Mouse (Mus musculus) stomach, embryonic 16.5 days (tissue): Measurements from ENCODE around the gene Krtap3-3. TPM values are rescaled to one million over a fixed set of nuclear protein-coding genes. Genes with fewer than 3 reads are reported as not detected.

Experiments used
- ATAC-seq: fragments of 200-750 bp; cut with Nextera tagmentation; 2 replicates; pipeline ENCODE4 v1.8.0; 2017; ENCODE audit warnings: moderate number of reproducible peaks, moderate TSS enrichment; ENCODE audit not compliant: insufficient read depth, low FRiP score
- H3K27ac ChIP-seq: fragments of 300-500 bp; sonication (generic); 2 replicates; pipeline ENCODE4 v1.5.1; 2014; ENCODE audit warnings: low read length
- H3K27me3 ChIP-seq: fragments of 300-500 bp; sonication (generic); 2 replicates; pipeline ENCODE4 v1.6.1; 2014; ENCODE audit warnings: low read length, control low read depth, mixed read lengths; ENCODE audit not compliant: control insufficient read depth, insufficient read depth
- H3K36me3 ChIP-seq: fragments of 300-500 bp; sonication (generic); 2 replicates; pipeline ENCODE4 v1.6.1; 2014; ENCODE audit warnings: low read length; ENCODE audit not compliant: control insufficient read depth, insufficient read depth
- H3K4me1 ChIP-seq: fragments of 300-500 bp; sonication (generic); 2 replicates; pipeline ENCODE4 v1.6.1; 2014; ENCODE audit warnings: low read length, control low read depth, mixed read lengths; ENCODE audit not compliant: control insufficient read depth, insufficient read depth
- H3K4me2 ChIP-seq: fragments of 300-500 bp; sonication (generic); 2 replicates; pipeline ENCODE4 v1.6.1; 2014; ENCODE audit warnings: low read depth, low read length, mixed read lengths
- H3K4me3 ChIP-seq: fragments of 300-500 bp; sonication (generic); replicated peaks from 2 replicates; pipeline ENCODE4 v1.5.1; 2014; ENCODE audit warnings: mild to moderate bottlenecking, low read length
- H3K9ac ChIP-seq: fragments of 300-500 bp; sonication (generic); 2 replicates; pipeline ENCODE4 v1.6.1; 2014; ENCODE audit warnings: low read length
- H3K9me3 ChIP-seq: fragments of 300-500 bp; sonication (generic); replicated peaks from 2 replicates; pipeline ENCODE4 v1.6.1; 2016; ENCODE audit warnings: low read length, control low read depth; ENCODE audit not compliant: control insufficient read depth
- WGBS: fragments of 180-500 bp; shearing (Covaris S2); extraction: QIAGEN DNeasy Blood & Tissue Kit; methylation state at CpG from one replicate; pipeline ENCODE4 v1.1.7; 2014; 5-methylcytosine and 5-hydroxymethylcytosine counted together
- polyA plus RNA-seq: library from polyadenylated mRNA; unstranded; fragments of >200 nt; fragmentation: Nextera tagmentation; extraction: Ambion mirVana; gene quantifications from 2 replicates; pipeline ENCODE4 v1.2.1, GENCODE M21; 2015

Gene Krtap3-3
- polyA plus RNA-seq, 1 experiment from 2014 or later = not detected

- no peak overlapping the region for H3K4me3 ChIP-seq
- no peak overlapping the region for H3K4me2 ChIP-seq
- no peaks in the 10 kb centered on the region for H3K36me3 ChIP-seq
- no peak overlapping the region for H3K27ac ChIP-seq
- H3K4me1 ChIP-seq = no peaks in the 10 kb centered on the region
- no peaks in the 10 kb centered on the region for H3K27me3 ChIP-seq
- no peak for ATAC-seq
- no peaks in the 10 kb centered on the region for H3K9me3 ChIP-seq
- WGBS = 58% methylated on average over 4 of the region's 4 CpGs
- H3K9ac ChIP-seq = no peak overlapping the region
Observed at GRCm38 (mm10) chr11:99573164-99573563, 22.5 kb upstream of the Krtap3-3 start.

DNA sequence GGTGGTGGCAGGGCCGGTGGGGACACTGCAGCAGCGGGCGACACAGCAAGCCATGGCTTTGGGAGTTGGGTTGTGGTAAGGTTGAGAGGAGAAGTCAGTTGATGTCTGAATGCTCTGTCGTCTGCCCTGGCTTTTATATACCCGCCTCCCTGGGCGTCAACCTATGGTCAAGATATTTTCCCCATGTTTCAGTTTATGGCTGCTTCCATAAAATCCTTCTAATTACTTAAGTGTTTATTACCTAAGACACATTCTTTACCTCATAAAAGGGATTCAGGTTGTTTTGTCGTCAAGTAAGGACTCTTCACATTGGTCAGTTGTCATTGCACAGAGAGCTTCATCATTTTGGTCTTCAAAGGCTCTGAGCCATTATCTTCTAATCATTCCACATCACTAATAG is 15.9 kb upstream of the Krtap3-3 start, which contains the start of gene Krtap3-1:
Gene Krtap3-1, minus strand, starts transcription at position 101 of the 400 bp plus-strand sequence.
- 90% methylated on average over 7 of the region's 7 CpGs for WGBS
- ATAC-seq = no peak
- no peak within 1 kb of the TSS for H3K4me2 ChIP-seq

DNA sequence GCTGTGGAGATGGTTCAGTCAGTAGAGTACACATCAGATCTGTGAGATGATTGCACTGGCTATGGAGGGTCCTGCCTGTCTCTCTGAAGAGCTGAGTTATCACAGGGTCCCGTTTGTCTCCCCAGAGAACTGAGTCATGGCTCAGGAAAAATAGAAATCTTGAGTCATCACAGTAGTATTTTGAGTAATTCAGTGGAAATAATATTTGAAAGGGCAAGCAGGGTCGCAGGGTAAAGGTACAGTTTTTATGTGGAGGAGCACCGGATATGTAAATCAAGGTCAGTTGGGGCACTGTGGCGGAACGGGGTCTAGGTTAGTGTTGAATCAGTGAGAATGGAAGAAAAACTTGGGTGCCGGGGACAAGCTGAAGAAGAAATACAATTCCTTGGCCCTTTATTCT is 11.9 kb upstream of the Krtap3-3 start:
- Histone ChIP-seq H3K4me2 (no peak overlapping the region), H3K36me3 (no peaks in the 10 kb centered on the region), H3K9me3 (no peaks in the 10 kb centered on the region), H3K4me1 (no peaks in the 10 kb centered on the region), H3K27ac (no peak overlapping the region), H3K9ac (no peak overlapping the region), H3K4me3 (no peak overlapping the region), H3K27me3 (no peaks in the 10 kb centered on the region)
- 81% methylated on average over 6 of the region's 6 CpGs for WGBS
- ATAC-seq = no peak

More for the DNA sequence above, 15.9 kb upstream of the Krtap3-3 start, which contains the start of gene Krtap3-1:
- Histone ChIP-seq H3K4me3 (no peak within 1 kb of the TSS), H3K27me3 (no peaks in the 10 kb centered on the region), H3K9me3 (no peaks in the 10 kb centered on the region), H3K27ac (no peak within 1 kb of the TSS), H3K36me3 (no peaks in the 10 kb centered on the region), H3K9ac (no peak within 1 kb of the TSS), H3K4me1 (no peaks in the 10 kb centered on the region)

DNA sequence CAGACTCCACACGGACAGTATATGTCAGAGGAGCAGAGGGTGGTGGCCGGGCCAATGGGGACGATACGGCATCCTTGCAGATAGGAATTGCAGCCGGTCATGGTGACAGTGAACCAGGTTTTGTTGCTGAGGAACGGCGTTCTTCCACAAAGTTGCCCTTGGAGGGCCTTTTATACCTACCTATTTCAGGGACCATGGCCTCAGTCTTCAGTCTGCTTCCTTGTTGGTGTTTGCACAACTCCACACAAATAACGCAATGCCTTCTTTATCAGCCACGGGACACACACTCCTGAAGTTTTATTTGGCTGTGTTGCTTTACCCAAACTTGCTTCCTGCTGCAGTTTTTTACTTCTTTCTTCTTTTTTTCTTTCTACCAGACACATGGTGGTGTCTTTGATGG is 8.7 kb upstream of the Krtap3-3 start, which contains the start of gene Gm11939:
Gene Gm11939, minus strand, starts transcription at position 101 of the 400 bp plus-strand sequence.
- 85% methylated on average over 9 of the region's 9 CpGs for WGBS
- H3K27me3 ChIP-seq = no peaks in the 10 kb centered on the region
- no peak within 1 kb of the TSS for H3K4me2 ChIP-seq

DNA sequence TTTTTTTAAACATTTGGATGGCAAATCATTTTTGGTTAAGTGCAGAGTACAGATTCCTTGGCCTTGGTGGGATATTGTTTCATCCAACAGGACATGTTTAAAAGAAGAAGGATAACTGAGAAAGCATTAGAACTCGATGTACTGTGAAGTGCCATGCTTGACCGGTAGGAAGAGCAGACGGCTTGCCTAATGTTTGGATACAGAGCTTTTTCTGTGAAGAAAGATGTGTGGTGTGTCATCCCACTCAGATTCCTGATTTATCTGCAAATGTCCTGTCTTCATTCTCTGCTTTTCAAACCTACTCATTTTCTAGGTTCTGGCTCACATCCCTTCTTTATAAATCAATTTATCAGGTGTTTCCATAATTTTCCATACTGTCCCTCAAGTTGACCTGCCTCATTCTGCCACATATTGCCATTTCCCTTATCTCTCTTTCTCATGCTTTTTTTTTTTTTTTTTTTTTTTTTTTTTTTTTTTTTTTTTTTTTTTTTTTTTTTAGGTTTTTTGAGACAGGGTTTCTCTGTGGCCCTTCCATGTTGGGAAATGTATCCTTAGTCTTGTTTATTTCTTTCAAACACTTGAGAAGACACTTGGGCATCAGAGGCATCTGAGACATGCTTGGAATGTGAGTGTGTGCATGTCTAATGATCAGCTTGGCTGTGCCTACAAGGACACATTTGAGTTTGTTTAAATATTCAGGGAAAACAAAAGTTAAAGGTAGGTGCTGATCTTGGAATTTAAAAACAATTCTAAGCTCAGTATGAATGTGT is 7.5 kb upstream of the Krtap3-3 start:
- H3K27me3 ChIP-seq = no peaks in the 10 kb centered on the region

More for the DNA sequence above, 8.7 kb upstream of the Krtap3-3 start, which contains the start of gene Gm11939:
- Histone ChIP-seq H3K9me3 (no peaks in the 10 kb centered on the region), H3K4me1 (no peaks in the 10 kb centered on the region), H3K27ac (no peak within 1 kb of the TSS), H3K4me3 (no peak within 1 kb of the TSS), H3K36me3 (no peaks in the 10 kb centered on the region), H3K9ac (no peak within 1 kb of the TSS)
- ATAC-seq = no peak

GRCm38 (mm10) chr11:99556753-99557152 is 6.1 kb upstream of the Krtap3-3 start, which contains the start of gene Krtap3-2:
TSS of gene Krtap3-2 (minus strand) at chr11:99556853.
- WGBS = 88% methylated on average over 1 of the region's 2 CpGs
- H3K4me1 ChIP-seq = no peaks in the 10 kb centered on the region
- no peak within 1 kb of the TSS for H3K4me2 ChIP-seq
- no peak for ATAC-seq
- no peak within 1 kb of the TSS for H3K4me3 ChIP-seq
- H3K9ac ChIP-seq = no peak within 1 kb of the TSS
- no peaks in the 10 kb centered on the region for H3K27me3 ChIP-seq
- no peaks in the 10 kb centered on the region for H3K36me3 ChIP-seq
- no peaks in the 10 kb centered on the region for H3K9me3 ChIP-seq
- H3K27ac ChIP-seq = no peak within 1 kb of the TSS

More for the DNA sequence above, 7.5 kb upstream of the Krtap3-3 start:
- no peak overlapping the region for H3K27ac ChIP-seq
- H3K36me3 ChIP-seq = no peaks in the 10 kb centered on the region
- ATAC-seq = no peak
- H3K4me2 ChIP-seq = no peak overlapping the region
- H3K4me1 ChIP-seq = no peaks in the 10 kb centered on the region
- H3K9ac ChIP-seq = no peak overlapping the region
- H3K9me3 ChIP-seq = no peaks in the 10 kb centered on the region
- no peak overlapping the region for H3K4me3 ChIP-seq
- WGBS = 47% methylated on average over 3 of the region's 3 CpGs

GRCm38 (mm10) chr11:99556195-99556594 is 5.5 kb upstream of the Krtap3-3 start:
- 89% methylated on average over 2 of the region's 2 CpGs for WGBS

GRCm38 (mm10) chr11:99547892-99548291 is 2.8 kb downstream of the Krtap3-3 start:
- ATAC-seq = no peak
- Histone ChIP-seq H3K36me3 (no peaks in the 10 kb centered on the region), H3K9me3 (no peaks in the 10 kb centered on the region; the same call in 1 of the 2 replicates), H3K4me3 (no peak overlapping the region), H3K4me2 (no peak overlapping the region), H3K27ac (no peak overlapping the region), H3K27me3 (no peaks in the 10 kb centered on the region), H3K9ac (no peak overlapping the region), H3K4me1 (no peaks in the 10 kb centered on the region)

More at GRCm38 (mm10) chr11:99556195-99556594, 5.5 kb upstream of the Krtap3-3 start:
- Histone ChIP-seq H3K4me3 (no peak overlapping the region), H3K27ac (no peak overlapping the region), H3K9me3 (no peaks in the 10 kb centered on the region), H3K4me2 (no peak overlapping the region), H3K27me3 (no peaks in the 10 kb centered on the region), H3K9ac (no peak overlapping the region), H3K36me3 (no peaks in the 10 kb centered on the region), H3K4me1 (no peaks in the 10 kb centered on the region)
- no peak for ATAC-seq

- WGBS = 56% methylated on average over 9 of the region's 9 CpGs
- ATAC-seq = no peak; the same call in 1 of the 2 replicates
- no peaks in the 10 kb centered on the region for H3K9me3 ChIP-seq
- no peak overlapping the region for H3K4me3 ChIP-seq
- H3K9ac ChIP-seq = no peak overlapping the region
- no peak overlapping the region for H3K27ac ChIP-seq
- H3K4me1 ChIP-seq = peaks cover 5% of the 10 kb centered on the region; the same call in 1 of the 2 replicates
- H3K27me3 ChIP-seq = no peaks in the 10 kb centered on the region
- no peaks in the 10 kb centered on the region for H3K36me3 ChIP-seq
- no peak overlapping the region for H3K4me2 ChIP-seq
Observed at GRCm38 (mm10) chr11:99539721-99540120, 10.9 kb downstream of the Krtap3-3 start.
